Mouse (Mus musculus) heart, embryonic 16.5 days (tissue): ENCODE data around the gene Duxbl2. TPM values are rescaled to one million over a fixed set of nuclear protein-coding genes. Genes with fewer than 3 reads are reported as not detected.
"Not testable (repeated sequence)": the region's sequence is repeated elsewhere in the genome, so short reads cannot be mapped to it uniquely, and the experiment has no call there.

Experiments used
- ATAC-seq: fragments of 200-750 bp; cut with Nextera tagmentation; replicated peaks from 2 replicates; pipeline ENCODE4 v1.8.0; 2017; ENCODE audit warnings: moderate number of reproducible peaks; ENCODE audit not compliant: insufficient read depth, low FRiP score; ENCODE audit errors: extremely low read depth
- H3K27ac ChIP-seq: fragments of 300-500 bp; sonication (generic); 2 replicates; pipeline ENCODE4 v1.5.1; 2014; ENCODE audit warnings: mild to moderate bottlenecking, low read length, control low read depth, moderate library complexity
- H3K27me3 ChIP-seq: fragments of 300-500 bp; sonication (generic); 2 replicates; pipeline ENCODE4 v1.6.1; 2014; ENCODE audit warnings: low read length, mixed read lengths; ENCODE audit not compliant: control insufficient read depth, insufficient read depth
- H3K36me3 ChIP-seq: fragments of 300-500 bp; sonication (generic); 2 replicates; pipeline ENCODE4 v1.6.1; 2014; ENCODE audit not compliant: control insufficient read depth, insufficient read depth
- H3K4me1 ChIP-seq: fragments of 300-500 bp; sonication (generic); 2 replicates; pipeline ENCODE4 v1.6.1; 2014; ENCODE audit warnings: low read length, mixed read lengths; ENCODE audit not compliant: control insufficient read depth, insufficient read depth
- H3K4me2 ChIP-seq: fragments of 300-500 bp; sonication (generic); 2 replicates; pipeline ENCODE4 v1.6.1; 2014; ENCODE audit warnings: low read depth, mild to moderate bottlenecking, control low read depth, low read length
- H3K4me3 ChIP-seq: fragments of 300-500 bp; sonication (generic); 2 replicates; pipeline ENCODE4 v1.5.1; 2014; ENCODE audit warnings: mild to moderate bottlenecking, control low read depth, low read length
- H3K9ac ChIP-seq: fragments of 300-500 bp; sonication (generic); 2 replicates; pipeline ENCODE4 v1.6.1; 2014; ENCODE audit warnings: low read length, control low read depth
- H3K9me3 ChIP-seq: fragments of 300-500 bp; sonication (generic); replicated peaks from 2 replicates; pipeline ENCODE4 v1.6.1; 2016; ENCODE audit warnings: low read length; ENCODE audit not compliant: control insufficient read depth
- WGBS: fragments of 180-500 bp; shearing (Covaris S2); extraction: QIAGEN DNeasy Blood & Tissue Kit; methylation state at CpG from one replicate; pipeline ENCODE4 v1.1.7; 2014; 5-methylcytosine and 5-hydroxymethylcytosine counted together
- polyA plus RNA-seq: library from polyadenylated mRNA; unstranded; fragments of >200 nt; fragmentation: Nextera tagmentation; extraction: Ambion mirVana; gene quantifications from 2 replicates; pipeline ENCODE4 v1.2.1, GENCODE M21; 2015

The Duxbl2 gene
- polyA plus RNA-seq, 1 experiment from 2014 or later = not detected

DNA sequence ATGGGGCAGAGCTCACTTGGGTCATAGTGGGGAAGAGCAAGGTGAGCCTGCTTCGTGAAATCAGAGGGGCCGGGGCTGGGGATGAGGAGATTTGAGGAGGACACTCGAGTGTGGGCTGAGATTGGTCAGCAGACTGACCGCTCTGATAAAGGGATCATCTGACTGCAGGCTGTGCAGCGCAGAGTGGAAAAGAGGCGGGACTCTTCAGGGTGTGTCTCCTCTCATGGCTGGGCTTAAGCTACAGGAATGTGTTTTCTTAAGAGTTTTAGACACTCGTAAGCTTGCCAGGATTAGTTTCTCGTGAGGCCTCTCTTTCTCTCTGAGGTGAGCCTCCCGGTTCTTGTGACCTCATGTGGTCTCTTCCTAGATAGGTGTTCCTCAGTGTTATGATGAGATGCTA lies 43.0 kb downstream of the Duxbl2 start:
- not testable (repeated sequence) for H3K4me2 ChIP-seq, H3K27me3 ChIP-seq, H3K27ac ChIP-seq, H3K36me3 ChIP-seq, H3K4me3 ChIP-seq, H3K9me3 ChIP-seq, H3K4me1 ChIP-seq, ATAC-seq, H3K9ac ChIP-seq
- no CpG with 5 or more reads among the region's 9 CpGs for WGBS

- not testable (repeated sequence) for H3K27me3 ChIP-seq, H3K9me3 ChIP-seq, H3K36me3 ChIP-seq, ATAC-seq, H3K4me1 ChIP-seq, H3K9ac ChIP-seq, H3K4me3 ChIP-seq, H3K27ac ChIP-seq, H3K4me2 ChIP-seq
- WGBS = no CpG with 5 or more reads among the region's 5 CpGs
Measured at GRCm38 (mm10) chr14:26162423-26162822, 44.3 kb downstream of the Duxbl2 start.

- not testable (repeated sequence) for H3K27ac ChIP-seq, H3K36me3 ChIP-seq, H3K4me3 ChIP-seq, H3K9me3 ChIP-seq, H3K4me2 ChIP-seq, H3K27me3 ChIP-seq, ATAC-seq, H3K9ac ChIP-seq, H3K4me1 ChIP-seq
- WGBS = no CpG with 5 or more reads among the region's 12 CpGs
Measured at GRCm38 (mm10) chr14:26165266-26165665, 47.1 kb downstream of the Duxbl2 start.

- H3K9ac ChIP-seq, ATAC-seq, H3K9me3 ChIP-seq, H3K36me3 ChIP-seq, H3K27ac ChIP-seq, H3K4me2 ChIP-seq, H3K4me1 ChIP-seq, H3K27me3 ChIP-seq, H3K4me3 ChIP-seq: not testable (repeated sequence)
- WGBS = no CpG with 5 or more reads among the region's 3 CpGs
Measured at GRCm38 (mm10) chr14:26173955-26174354, 55.8 kb downstream of the Duxbl2 start.

GRCm38 (mm10) chr14:26175028-26175427 lies 56.9 kb downstream of the Duxbl2 start:
- not testable (repeated sequence) for H3K9me3 ChIP-seq, H3K27ac ChIP-seq, H3K4me2 ChIP-seq, ATAC-seq, H3K27me3 ChIP-seq, H3K4me3 ChIP-seq, H3K4me1 ChIP-seq, H3K9ac ChIP-seq, H3K36me3 ChIP-seq
- WGBS = no CpG with 5 or more reads among the region's 6 CpGs

Other genes starting within 250 kb of the Duxbl2 start
- gene Plac9a, start 215.2 kb upstream of the Duxbl2 start, polyA plus RNA-seq = 0.38 and 0.40 TPM in 2 replicates
- gene Tmem254a, start 190.7 kb upstream of the Duxbl2 start, polyA plus RNA-seq = 2.2 and 3.3 TPM in 2 replicates
- not detected in 2 replicates for gene Cphx1, start 180.0 kb upstream of the Duxbl2 start, polyA plus RNA-seq
- 0.35 and 0.45 TPM in 2 replicates for gene Duxbl1, start 139.8 kb upstream of the Duxbl2 start, polyA plus RNA-seq
- 19.8 and 22.8 TPM in 2 replicates for gene Gm9780, start 75.6 kb upstream of the Duxbl2 start, polyA plus RNA-seq
- gene Tmem254c, start 51.0 kb upstream of the Duxbl2 start, polyA plus RNA-seq = 18.4 and 26.3 TPM in 2 replicates
- not detected in 2 replicates for gene Cphx2, start 36.8 kb upstream of the Duxbl2 start, polyA plus RNA-seq
- not detected in 2 replicates for gene Cphx3, start 36.1 kb upstream of the Duxbl2 start, polyA plus RNA-seq
- gene Plac9b, start 64.1 kb downstream of the Duxbl2 start, polyA plus RNA-seq = 15.3 and 22.4 TPM in 2 replicates
- 16.0 and 22.4 TPM in 2 replicates for gene Tmem254b, start 88.7 kb downstream of the Duxbl2 start, polyA plus RNA-seq
- 0.52 and 0.95 TPM in 2 replicates for gene Duxbl3, start 139.6 kb downstream of the Duxbl2 start, polyA plus RNA-seq